Mouse (Mus musculus): Measurements from ENCODE around the gene Sae1.

- TF ChIP-seq POLR2A (IDR thresholded peaks at IDR 0.05; ENCODE audit: extremely low read depth, insufficient read depth, low read length): no peak
- no peak for TF ChIP-seq CTCF (IDR thresholded peaks at IDR 0.05; ENCODE audit: extremely low read depth, insufficient read depth, low read length)
Observed at GRCm38 (mm10) chr7:16366669-16367068, 20.9 kb downstream of the Sae1 start.

Measured in cortical plate, adult 2 months (tissue).